Mouse (Mus musculus) intestine, embryonic 16.5 days (tissue): Measurements from ENCODE around the gene Fam240a. TPM values are rescaled to one million over a fixed set of nuclear protein-coding genes. Genes with fewer than 3 reads are reported as not detected.

Source experiments
- ATAC-seq: fragments of 200-750 bp; cut with Nextera tagmentation; 2 replicates; pipeline ENCODE4 v1.8.0; 2017; ENCODE audit warnings: moderate TSS enrichment, moderate library complexity
- H3K27ac ChIP-seq: fragments of 300-500 bp; sonication (generic); 2 replicates; pipeline ENCODE4 v1.5.1; 2014; ENCODE audit warnings: mild to moderate bottlenecking, low read length
- H3K27me3 ChIP-seq: fragments of 300-500 bp; sonication (generic); replicated peaks from 2 replicates; pipeline ENCODE4 v1.6.1; 2014; ENCODE audit warnings: low read length, control low read depth, mixed read lengths; ENCODE audit not compliant: control insufficient read depth, insufficient read depth
- H3K36me3 ChIP-seq: fragments of 300-500 bp; sonication (generic); 2 replicates; pipeline ENCODE4 v1.6.1; 2014; ENCODE audit warnings: low read length, control low read depth; ENCODE audit not compliant: control insufficient read depth, insufficient read depth
- H3K4me1 ChIP-seq: fragments of 300-500 bp; sonication (generic); 2 replicates; pipeline ENCODE4 v1.6.1; 2014; ENCODE audit warnings: low read length, control low read depth, mixed read lengths; ENCODE audit not compliant: control insufficient read depth, insufficient read depth
- H3K4me2 ChIP-seq: fragments of 300-500 bp; sonication (generic); 2 replicates; pipeline ENCODE4 v1.6.1; 2014; ENCODE audit warnings: low read depth, low read length, control low read depth
- H3K4me3 ChIP-seq: fragments of 300-500 bp; sonication (generic); 2 replicates; pipeline ENCODE4 v1.5.1; 2014; ENCODE audit warnings: mild to moderate bottlenecking, low read length
- H3K9ac ChIP-seq: fragments of 300-500 bp; sonication (generic); 2 replicates; pipeline ENCODE4 v1.6.1; 2014; ENCODE audit warnings: low read depth, low read length
- H3K9me3 ChIP-seq: fragments of 300-500 bp; sonication (generic); 2 replicates; pipeline ENCODE4 v1.6.1; 2016; ENCODE audit warnings: low read length, control low read depth; ENCODE audit not compliant: control insufficient read depth
- WGBS: fragments of 180-500 bp; shearing (Covaris S2); extraction: QIAGEN DNeasy Blood & Tissue Kit; methylation state at CpG from one replicate; pipeline ENCODE4 v1.1.7; 2014; 5-methylcytosine and 5-hydroxymethylcytosine counted together
- polyA plus RNA-seq: library from polyadenylated mRNA; unstranded; fragments of >200 nt; fragmentation: Nextera tagmentation; extraction: Ambion mirVana; gene quantifications from 2 replicates; pipeline ENCODE4 v1.2.1, GENCODE M21; 2015

Gene Fam240a
- not detected in 2 replicates for polyA plus RNA-seq

DNA sequence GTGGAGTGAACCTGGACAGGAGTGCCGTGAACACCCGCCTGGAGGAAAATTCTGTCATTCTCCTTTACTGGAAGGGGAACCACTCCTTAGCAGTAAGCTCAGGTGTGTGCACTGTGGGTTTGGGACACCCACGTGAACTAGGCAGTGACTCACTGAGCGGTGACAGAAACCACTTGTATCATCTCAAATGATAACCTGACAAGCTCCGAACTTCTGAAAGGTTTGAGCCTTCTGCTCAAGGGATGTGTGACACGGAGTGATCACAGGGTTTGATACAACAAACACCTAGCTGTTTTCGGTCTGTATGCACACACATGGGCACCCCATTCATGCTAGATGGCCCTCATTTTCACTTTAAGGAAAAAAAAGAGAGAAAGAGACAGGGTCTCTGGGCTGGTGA, at the start of gene Fam240a:
Gene Fam240a, minus strand, starts transcription at position 76 of the 400 bp plus-strand sequence.
- Histone ChIP-seq H3K9ac (no peak within 1 kb of the TSS), H3K4me2 (no peak within 1 kb of the TSS), H3K4me1 (no peaks in the 10 kb centered on the region), H3K27me3 (no peaks in the 10 kb centered on the region), H3K9me3 (no peaks in the 10 kb centered on the region), H3K36me3 (no peaks in the 10 kb centered on the region), H3K27ac (no peak within 1 kb of the TSS), H3K4me3 (no peak within 1 kb of the TSS)
- whole genome bisulfite sequencing = 92% methylated on average over 7 of the region's 7 CpGs
- ATAC-seq = no peak

DNA sequence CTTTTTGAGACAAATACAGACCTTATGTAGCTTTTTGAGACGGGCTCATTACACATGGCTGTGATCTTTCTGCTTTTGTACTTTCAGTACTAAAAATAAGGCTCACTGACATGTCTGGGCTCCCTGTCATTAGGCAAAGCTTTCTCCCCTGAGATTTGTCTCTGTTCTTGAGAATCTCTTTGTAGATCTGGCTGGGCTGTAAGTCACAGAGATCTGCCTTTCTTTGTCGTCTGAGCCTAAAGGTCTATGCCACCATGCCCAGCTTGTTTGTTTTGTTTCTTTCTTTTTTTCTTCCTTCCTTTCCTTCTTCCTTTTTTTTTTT, 49.2 kb upstream of the Fam240a start:
- Histone ChIP-seq H3K4me2 (no peak overlapping the region), H3K9me3 (no peaks in the 10 kb centered on the region), H3K4me1 (no peaks in the 10 kb centered on the region), H3K9ac (no peak overlapping the region), H3K4me3 (no peak overlapping the region), H3K27ac (no peak overlapping the region), H3K27me3 (no peaks in the 10 kb centered on the region), H3K36me3 (no peaks in the 10 kb centered on the region)
- 66% methylated on average over 2 of the region's 2 CpGs for WGBS
- no peak for ATAC-seq

DNA sequence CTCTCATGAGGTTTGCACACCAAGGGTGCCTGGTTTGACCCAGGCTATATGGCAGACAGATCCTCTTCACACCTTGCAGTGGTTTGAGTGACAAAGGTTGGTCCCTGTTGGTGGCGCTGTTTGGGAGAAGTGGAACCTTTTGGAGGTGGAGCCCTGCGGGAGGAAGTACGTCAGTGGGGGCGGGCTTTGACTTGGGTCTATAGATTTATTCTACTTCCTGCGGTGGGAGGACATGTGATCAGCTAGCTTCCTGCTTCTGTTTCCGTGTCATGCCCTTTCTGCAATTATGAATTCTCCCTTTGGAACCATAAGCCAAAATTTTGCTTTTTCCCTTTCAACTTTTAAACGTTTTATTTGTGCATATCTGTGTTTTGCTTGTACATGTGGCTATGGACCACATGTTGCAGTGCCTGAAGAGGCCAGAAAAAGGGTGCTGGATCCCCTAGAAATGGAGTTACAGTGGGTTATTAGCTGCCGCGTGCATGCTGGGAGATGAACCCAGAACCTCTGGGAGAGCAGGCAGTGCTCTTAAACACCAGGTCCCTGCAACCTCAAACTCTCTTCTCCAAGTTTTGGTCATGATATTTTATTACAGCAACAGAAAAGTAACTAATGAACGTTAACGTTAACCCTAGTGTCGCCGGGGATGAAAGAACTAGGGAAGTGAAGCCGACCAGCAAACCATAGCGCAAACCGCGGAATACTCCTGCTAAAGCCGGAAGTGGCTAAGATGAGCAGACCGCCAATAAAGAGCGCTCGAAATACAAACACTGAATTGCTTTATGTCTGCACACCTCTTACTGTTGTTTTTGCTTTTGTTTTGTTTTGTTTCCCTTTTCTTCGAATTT, 48.6 kb upstream of the Fam240a start:
- Histone ChIP-seq H3K4me3 (no peak overlapping the region), H3K9me3 (no peaks in the 10 kb centered on the region), H3K4me1 (no peaks in the 10 kb centered on the region), H3K4me2 (no peak overlapping the region), H3K9ac (no peak overlapping the region), H3K27me3 (no peaks in the 10 kb centered on the region), H3K27ac (no peak overlapping the region), H3K36me3 (no peaks in the 10 kb centered on the region)
- no peak for ATAC-seq
- WGBS = 90% methylated on average over 22 of the region's 22 CpGs

DNA sequence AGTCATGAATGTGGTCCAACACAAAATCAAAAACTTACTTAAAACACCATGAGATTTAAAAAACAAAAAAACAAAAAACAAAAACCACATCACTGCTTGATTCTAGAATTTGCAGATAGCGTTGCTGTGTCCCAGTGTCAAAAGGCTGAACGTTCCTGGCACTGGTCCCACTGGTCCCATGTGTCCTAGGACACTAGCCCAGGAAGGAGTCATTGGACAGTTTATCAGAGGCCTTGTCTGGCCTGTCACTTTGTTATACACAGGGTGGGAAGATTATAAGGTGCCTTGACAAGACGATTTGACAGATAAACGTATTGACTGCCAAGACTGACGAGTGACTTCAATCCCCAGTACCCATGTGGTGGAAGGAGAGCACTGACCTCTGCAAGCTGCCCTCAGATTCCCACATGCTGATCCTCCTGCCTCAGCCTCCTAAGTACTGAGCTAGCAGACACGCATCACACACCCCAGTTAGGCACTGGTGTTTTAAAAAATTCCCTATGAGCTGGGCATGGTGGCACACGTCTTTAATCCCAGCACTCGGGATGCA, 47.0 kb upstream of the Fam240a start:
- no peaks in the 10 kb centered on the region for H3K27me3 ChIP-seq

DNA sequence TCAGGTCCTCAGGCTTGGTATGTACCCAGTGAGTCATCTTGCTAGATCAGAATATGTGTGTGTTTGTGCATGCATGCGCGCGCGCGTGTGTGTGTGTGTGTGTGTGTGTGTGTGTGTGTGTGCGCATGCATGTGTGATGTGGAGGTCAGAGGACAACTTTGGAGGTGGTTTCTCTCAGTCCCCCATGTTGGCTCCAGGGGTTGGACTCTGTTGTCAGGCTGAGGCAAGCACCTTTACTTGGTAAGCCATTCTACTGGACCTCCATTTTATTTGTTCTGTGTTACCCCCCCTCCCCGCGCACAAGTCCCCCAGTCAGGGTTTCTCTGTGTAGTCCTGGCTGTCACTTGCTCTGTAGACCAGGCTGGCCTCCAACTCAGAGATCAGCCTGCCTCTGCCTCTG, 44.7 kb upstream of the Fam240a start:
- no peak for ATAC-seq
- no peaks in the 10 kb centered on the region for H3K9me3 ChIP-seq
- 99% methylated on average over 8 of the region's 8 CpGs for WGBS
- no peak overlapping the region for H3K4me3 ChIP-seq
- H3K36me3 ChIP-seq = no peaks in the 10 kb centered on the region
- H3K4me1 ChIP-seq = no peaks in the 10 kb centered on the region
- no peaks in the 10 kb centered on the region for H3K27me3 ChIP-seq
- no peak overlapping the region for H3K27ac ChIP-seq
- no peak overlapping the region for H3K9ac ChIP-seq
- H3K4me2 ChIP-seq = no peak overlapping the region

More for the DNA sequence above, 47.0 kb upstream of the Fam240a start:
- H3K27ac ChIP-seq = no peak overlapping the region
- H3K4me2 ChIP-seq = no peak overlapping the region
- no peak overlapping the region for H3K4me3 ChIP-seq
- no peaks in the 10 kb centered on the region for H3K4me1 ChIP-seq
- 90% methylated on average over 8 of the region's 8 CpGs for WGBS
- H3K9ac ChIP-seq = no peak overlapping the region
- ATAC-seq = no peak
- no peaks in the 10 kb centered on the region for H3K9me3 ChIP-seq
- no peaks in the 10 kb centered on the region for H3K36me3 ChIP-seq

DNA sequence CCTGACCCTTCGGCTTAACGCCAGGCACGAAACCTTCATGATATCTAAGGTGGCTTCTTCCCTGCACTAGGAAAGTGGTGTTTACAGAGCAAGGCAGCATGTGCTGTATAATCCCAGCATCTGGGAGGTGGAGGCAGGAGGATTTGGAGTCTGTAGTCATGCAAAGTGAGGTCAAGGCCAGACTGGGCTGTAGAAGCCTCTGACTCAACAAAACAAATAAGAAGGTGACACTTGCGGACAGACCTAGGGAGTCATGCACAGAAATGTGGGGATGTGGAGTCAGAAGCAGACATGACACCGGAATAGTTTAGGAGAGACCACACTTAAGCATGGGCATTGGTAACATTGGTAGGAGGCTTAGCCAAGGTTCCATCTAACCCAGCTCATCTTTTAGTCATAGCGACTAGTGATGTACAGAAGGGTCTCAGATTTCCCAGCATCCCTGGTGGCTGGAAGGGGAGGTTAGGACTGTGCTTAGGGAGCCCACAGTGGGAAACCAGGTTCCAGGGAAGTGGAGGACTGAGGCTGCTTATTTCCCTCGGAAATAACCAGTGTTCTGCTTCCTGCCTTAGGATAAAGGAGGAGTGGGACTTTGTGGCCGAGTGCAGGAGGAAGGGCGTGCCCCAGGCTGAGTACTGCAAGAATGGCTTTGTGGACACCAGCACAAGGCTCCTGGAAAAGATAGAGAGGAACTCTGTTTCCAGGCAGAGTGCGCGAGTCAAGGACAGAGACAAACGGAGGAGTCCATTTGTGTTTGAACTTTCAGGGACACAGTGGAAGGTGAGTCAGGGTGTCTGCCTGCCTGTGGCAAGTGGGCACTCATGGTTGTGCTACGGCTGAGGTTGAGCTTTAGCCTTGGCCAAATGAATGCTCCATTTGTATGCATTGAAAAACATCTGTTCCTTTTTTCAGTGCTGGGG, 43.8 kb upstream of the Fam240a start:
- H3K9me3 ChIP-seq = no peaks in the 10 kb centered on the region
- no peaks in the 10 kb centered on the region; the same call in 1 of the 2 replicates for H3K27me3 ChIP-seq
- WGBS = 79% methylated on average over 13 of the region's 13 CpGs
- H3K4me3 ChIP-seq = no peak overlapping the region
- no peaks in the 10 kb centered on the region for H3K36me3 ChIP-seq
- no peaks in the 10 kb centered on the region for H3K4me1 ChIP-seq
- H3K4me2 ChIP-seq = no peak overlapping the region
- ATAC-seq = no peak
- H3K9ac ChIP-seq = no peak overlapping the region
- H3K27ac ChIP-seq = no peak overlapping the region

DNA sequence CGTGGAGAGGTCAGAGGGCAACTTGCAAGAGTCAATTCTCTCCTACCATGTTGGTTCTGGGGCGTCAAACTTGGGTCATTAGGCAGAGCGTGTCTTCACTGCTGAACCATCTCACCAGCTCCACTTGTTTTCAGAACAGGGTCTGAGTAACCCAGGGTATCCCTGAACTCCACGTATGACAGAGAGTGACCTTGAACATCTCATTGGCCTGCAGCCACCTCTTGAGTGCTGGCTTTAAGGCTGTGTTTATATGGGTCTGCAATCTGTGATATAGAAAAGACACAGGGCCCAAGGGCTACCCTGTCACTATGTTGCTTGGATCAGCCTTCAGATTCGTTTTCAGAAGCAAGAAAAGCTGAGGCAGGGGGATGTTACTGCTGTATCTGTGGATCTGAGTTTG, 43.0 kb upstream of the Fam240a start:
- Histone ChIP-seq H3K4me2 (no peak overlapping the region), H3K9ac (no peak overlapping the region), H3K4me1 (no peaks in the 10 kb centered on the region), H3K36me3 (no peaks in the 10 kb centered on the region), H3K9me3 (no peaks in the 10 kb centered on the region), H3K4me3 (no peak overlapping the region), H3K27ac (no peak overlapping the region), H3K27me3 (no peaks in the 10 kb centered on the region; the same call in 1 of the 2 replicates)
- no peak for ATAC-seq
- WGBS = 80% methylated on average over 5 of the region's 5 CpGs

DNA sequence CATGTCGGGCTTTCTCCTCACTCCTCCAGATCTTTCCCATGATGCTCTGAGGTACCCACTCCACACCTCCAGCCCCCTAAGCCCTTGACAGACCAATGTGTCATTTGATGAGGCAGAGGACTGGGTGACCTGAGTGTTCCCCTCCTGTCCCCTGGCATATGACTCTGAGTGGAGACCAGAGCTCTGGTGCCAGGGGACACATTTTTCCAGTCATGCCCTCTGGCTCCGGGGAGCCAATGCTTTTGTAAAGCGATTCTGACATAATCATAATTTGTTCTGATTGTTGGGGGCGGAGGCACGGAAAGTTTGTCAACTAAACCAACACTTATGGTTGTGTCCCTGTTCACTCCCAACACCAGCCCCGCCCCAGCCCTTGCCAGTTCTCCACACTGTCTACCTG, 39.3 kb upstream of the Fam240a start:
- no peak overlapping the region for H3K4me2 ChIP-seq
- H3K27me3 ChIP-seq = peaks cover 3% of the 10 kb centered on the region; the same call in 1 of the 2 replicates
- no peak overlapping the region for H3K9ac ChIP-seq
- no peak for ATAC-seq
- H3K36me3 ChIP-seq = no peaks in the 10 kb centered on the region
- no peak overlapping the region for H3K27ac ChIP-seq
- no peaks in the 10 kb centered on the region for H3K4me1 ChIP-seq
- no peak overlapping the region for H3K4me3 ChIP-seq
- no peaks in the 10 kb centered on the region for H3K9me3 ChIP-seq
- 90% methylated on average over 6 of the region's 6 CpGs for WGBS
